Mouse (Mus musculus) erythroid progenitor cell, adult 5-6 weeks (primary cell): ENCODE measurements around the gene Mmaa. TPM values are rescaled to one million over a fixed set of nuclear protein-coding genes. Genes with fewer than 3 reads are reported as not detected.

Source experiments
- ATAC-seq: replicated peaks from 2 replicates; pipeline ENCODE4 v1.8.0; 2016; ENCODE audit warnings: moderate number of reproducible peaks, mild to moderate bottlenecking, moderate TSS enrichment, inconsistent platforms; ENCODE audit not compliant: poor library complexity, low FRiP score, severe bottlenecking
- total RNA-seq, 2 experiments: library from RNA; stranded (forward) in 1 of 2; stranded (reverse) in 1 of 2; fragments of 150-400 nt in 1 of 2; fragments of 186-747, 209-891 nt in 1 of 2; gene quantifications; 2 replicates each; pipeline versions ENCODE4 v1.2.3 to v1.2.4; 2015 to 2017; ENCODE audit warnings: low replicate concordance in 2 of 2

The Mmaa gene
- total RNA-seq (2015; ENCODE audit: low replicate concordance) (1.7 and 4.7 TPM in 2 replicates), total RNA-seq (2017; ENCODE audit: low replicate concordance) (0.98 and 4.2 TPM in 2 replicates)

GRCm38 (mm10) chr8:79294610-79295275 is at the start of gene Mmaa:
TSS of gene Mmaa (minus strand) at chr8:79294937.
- ATAC-seq, result peak; percentile 98

- no peak for ATAC-seq
Observed at GRCm38 (mm10) chr8:79341236-79341635, 46.5 kb upstream of the Mmaa start.

- no peak for ATAC-seq
Observed at GRCm38 (mm10) chr8:79339555-79339954, 44.8 kb upstream of the Mmaa start.

GRCm38 (mm10) chr8:79338619-79339018 is 43.9 kb upstream of the Mmaa start:
- no peak for ATAC-seq

GRCm38 (mm10) chr8:79332109-79332900 is 37.6 kb upstream of the Mmaa start:
- ATAC-seq, result no peak

- no peak for ATAC-seq
Observed at GRCm38 (mm10) chr8:79331571-79331970, 36.8 kb upstream of the Mmaa start.

- ATAC-seq, result no peak
Observed at GRCm38 (mm10) chr8:79331017-79331416, 36.3 kb upstream of the Mmaa start.

- ATAC-seq, result no peak
Observed at GRCm38 (mm10) chr8:79329735-79330134, 35.0 kb upstream of the Mmaa start.

GRCm38 (mm10) chr8:79329182-79329581 is 34.4 kb upstream of the Mmaa start:
- ATAC-seq, result no peak

GRCm38 (mm10) chr8:79325510-79325909 is 30.8 kb upstream of the Mmaa start:
- ATAC-seq, result no peak

GRCm38 (mm10) chr8:79324928-79325327 is 30.2 kb upstream of the Mmaa start:
- ATAC-seq, result no peak

GRCm38 (mm10) chr8:79324036-79324435 is 29.3 kb upstream of the Mmaa start:
- no peak for ATAC-seq

- no peak for ATAC-seq
Observed at GRCm38 (mm10) chr8:79323121-79323520, 28.4 kb upstream of the Mmaa start.

- no peak for ATAC-seq
Observed at GRCm38 (mm10) chr8:79310801-79311200, 16.1 kb upstream of the Mmaa start.

- ATAC-seq, result no peak
Observed at GRCm38 (mm10) chr8:79305941-79306340, 11.2 kb upstream of the Mmaa start.

GRCm38 (mm10) chr8:79301548-79301947 is 6.8 kb upstream of the Mmaa start:
- ATAC-seq, result no peak

- ATAC-seq, result no peak
Observed at GRCm38 (mm10) chr8:79299704-79300103, 5.0 kb upstream of the Mmaa start.

GRCm38 (mm10) chr8:79297763-79298162 is 3.0 kb upstream of the Mmaa start:
- no peak for ATAC-seq

- no peak for ATAC-seq
Observed at GRCm38 (mm10) chr8:79295276-79296105, 754 bp upstream of the Mmaa start.

GRCm38 (mm10) chr8:79293841-79294240 is 896 bp downstream of the Mmaa start:
- ATAC-seq, result no peak
